Mouse (Mus musculus) midbrain, embryonic 10.5 days (tissue): ENCODE results near the gene Gm11037. TPM values are rescaled to one million over a fixed set of nuclear protein-coding genes. Genes with fewer than 3 reads are reported as not detected.

ENCODE experiments used
- DNase-seq: peaks from one replicate; pipeline ENCODE4 v3.0.0-alpha.2; 2017; ENCODE audit warnings: low spot score
- H3K27ac ChIP-seq: fragments of 300-500 bp; sonication (generic); replicated peaks from 2 replicates; pipeline ENCODE4 v1.5.1; 2016; ENCODE audit warnings: mild to moderate bottlenecking
- H3K27me3 ChIP-seq: fragments of 300-500 bp; sonication (generic); 2 replicates; pipeline ENCODE4 v1.6.1; 2016; ENCODE audit warnings: low read depth, mild to moderate bottlenecking; ENCODE audit not compliant: poor library complexity, severe bottlenecking
- H3K36me3 ChIP-seq: fragments of 300-500 bp; sonication (generic); 2 replicates; pipeline ENCODE4 v1.6.1; 2016; ENCODE audit warnings: mild to moderate bottlenecking, moderate library complexity
- H3K4me1 ChIP-seq: fragments of 300-500 bp; sonication (generic); 2 replicates; pipeline ENCODE4 v1.6.1; 2016
- H3K4me3 ChIP-seq: fragments of 300-500 bp; sonication (generic); 2 replicates; pipeline ENCODE4 v1.5.1; 2016; ENCODE audit warnings: mild to moderate bottlenecking, moderate library complexity
- H3K9me3 ChIP-seq: fragments of 300-500 bp; sonication (generic); replicated peaks from 2 replicates; pipeline ENCODE4 v1.6.1; 2016; ENCODE audit warnings: mild to moderate bottlenecking
- WGBS: fragments of 180-500 bp; shearing (Covaris S2); methylation state at CpG from one replicate; pipeline ENCODE4 v1.1.7; 2016; 5-methylcytosine and 5-hydroxymethylcytosine counted together
- polyA plus RNA-seq: library from polyadenylated mRNA; unstranded; fragments of >200 nt; fragmentation: Nextera tagmentation; extraction: Ambion mirVana; gene quantifications from 2 replicates; pipeline ENCODE4 v1.2.1, GENCODE M21; 2016

The Gm11037 gene
- polyA plus RNA-seq, 1 experiment from 2014 or later, result not detected

GRCm38 (mm10) chr2:131166172-131166571, 32.9 kb downstream of the Gm11037 start:
- no peak for DNase-seq
- Histone ChIP-seq H3K4me1 (peaks cover 14% of the 10 kb centered on the region), H3K9me3 (no peaks in the 10 kb centered on the region; the same call in 1 of the 2 replicates), H3K27ac (no peak overlapping the region), H3K36me3 (no peaks in the 10 kb centered on the region), H3K27me3 (peaks cover 20% of the 10 kb centered on the region), H3K4me3 (no peak overlapping the region)
- whole genome bisulfite sequencing, result 89% methylated on average over 2 of the region's 2 CpGs

- Histone ChIP-seq H3K9me3 (no peaks in the 10 kb centered on the region; the same call in 1 of the 2 replicates), H3K27me3 (peaks cover 38% of the 10 kb centered on the region), H3K36me3 (peaks cover 4% of the 10 kb centered on the region; the same call in 1 of the 2 replicates), H3K4me3 (no peak overlapping the region), H3K27ac (no peak overlapping the region), H3K4me1 (peaks cover 27% of the 10 kb centered on the region)
- DNase-seq, result no peak
- WGBS, result 89% methylated on average over 6 of the region's 6 CpGs
These were observed 34.7 kb downstream of the Gm11037 start for GRCm38 (mm10) chr2:131167984-131168383.

GRCm38 (mm10) chr2:131168914-131169313, 35.6 kb downstream of the Gm11037 start:
- H3K4me1 ChIP-seq, result peaks cover 28% of the 10 kb centered on the region
- H3K4me3 ChIP-seq, result no peak overlapping the region
- no peaks in the 10 kb centered on the region; the same call in 1 of the 2 replicates for H3K9me3 ChIP-seq
- WGBS, result 66% methylated on average over 1 of the region's 1 CpGs
- no peak for DNase-seq
- peaks cover 4% of the 10 kb centered on the region; the same call in 1 of the 2 replicates for H3K36me3 ChIP-seq
- no peak overlapping the region for H3K27ac ChIP-seq
- peaks cover 47% of the 10 kb centered on the region for H3K27me3 ChIP-seq

- H3K4me3 ChIP-seq, result peak overlapping the region; percentile 43
- H3K4me1 ChIP-seq, result peaks cover 42% of the 10 kb centered on the region
- peaks cover 51% of the 10 kb centered on the region for H3K27me3 ChIP-seq
- WGBS, result 11% methylated on average over 9 of the region's 9 CpGs
- peaks cover 7% of the 10 kb centered on the region for H3K36me3 ChIP-seq
- no peaks in the 10 kb centered on the region for H3K9me3 ChIP-seq
- no peak for DNase-seq
- H3K27ac ChIP-seq, result no peak overlapping the region
These were observed 37.6 kb downstream of the Gm11037 start for GRCm38 (mm10) chr2:131170936-131171335.

- Histone ChIP-seq H3K27me3 (peaks cover 51% of the 10 kb centered on the region), H3K36me3 (peaks cover 13% of the 10 kb centered on the region), H3K9me3 (no peaks in the 10 kb centered on the region), H3K4me3 (peak overlapping the region; percentile 43), H3K27ac (no peak overlapping the region), H3K4me1 (peaks cover 48% of the 10 kb centered on the region)
- whole genome bisulfite sequencing, result 1% methylated on average over 43 of the region's 43 CpGs
- peak; percentile 33 for DNase-seq
These were observed 38.3 kb downstream of the Gm11037 start for GRCm38 (mm10) chr2:131171401-131172104.

- WGBS, result 38% methylated on average over 9 of the region's 9 CpGs
- H3K36me3 ChIP-seq, result peaks cover 21% of the 10 kb centered on the region
- peaks cover 51% of the 10 kb centered on the region for H3K27me3 ChIP-seq
These were observed 39.0 kb downstream of the Gm11037 start for GRCm38 (mm10) chr2:131172322-131172721.

GRCm38 (mm10) chr2:131174700-131175099, 41.4 kb downstream of the Gm11037 start:
- H3K36me3 ChIP-seq, result peaks cover 34% of the 10 kb centered on the region
- H3K4me3 ChIP-seq, result peak overlapping the region; percentile 54
- peaks cover 69% of the 10 kb centered on the region for H3K4me1 ChIP-seq
- no peak overlapping the region for H3K27ac ChIP-seq
- no peaks in the 10 kb centered on the region for H3K9me3 ChIP-seq
- WGBS, result 6% methylated on average over 11 of the region's 11 CpGs
- peaks cover 46% of the 10 kb centered on the region for H3K27me3 ChIP-seq
- DNase-seq, result peak; percentile 71

More at GRCm38 (mm10) chr2:131172322-131172721, 39.0 kb downstream of the Gm11037 start:
- Histone ChIP-seq H3K27ac (no peak overlapping the region), H3K4me3 (no peak overlapping the region), H3K4me1 (peaks cover 56% of the 10 kb centered on the region), H3K9me3 (no peaks in the 10 kb centered on the region)
- no peak for DNase-seq

- H3K9me3 ChIP-seq, result no peaks in the 10 kb centered on the region
- DNase-seq, result no peak
- H3K27me3 ChIP-seq, result peaks cover 38% of the 10 kb centered on the region
- 71% methylated on average over 3 of the region's 3 CpGs for WGBS
- H3K36me3 ChIP-seq, result peaks cover 34% of the 10 kb centered on the region
- no peak overlapping the region for H3K27ac ChIP-seq
- peaks cover 73% of the 10 kb centered on the region for H3K4me1 ChIP-seq
- H3K4me3 ChIP-seq, result no peak overlapping the region
These were observed 42.1 kb downstream of the Gm11037 start for GRCm38 (mm10) chr2:131175286-131175944.

GRCm38 (mm10) chr2:131175945-131176309, 42.6 kb downstream of the Gm11037 start:
- peaks cover 34% of the 10 kb centered on the region for H3K36me3 ChIP-seq
- peaks cover 33% of the 10 kb centered on the region for H3K27me3 ChIP-seq
- H3K4me3 ChIP-seq, result 0 out of 2 replicates have a peak overlapping the region, but pooled peaks have one; percentile 91
- H3K27ac ChIP-seq, result no peak overlapping the region
- H3K4me1 ChIP-seq, result peaks cover 71% of the 10 kb centered on the region
- WGBS, result 93% methylated on average over 1 of the region's 1 CpGs
- DNase-seq, result no peak
- H3K9me3 ChIP-seq, result no peaks in the 10 kb centered on the region

GRCm38 (mm10) chr2:131176491-131176890, 43.2 kb downstream of the Gm11037 start:
- H3K4me3 ChIP-seq, result peak overlapping the region; percentile 91; the same call in 1 of the 2 replicates
- no peaks in the 10 kb centered on the region for H3K9me3 ChIP-seq
- peaks cover 32% of the 10 kb centered on the region for H3K36me3 ChIP-seq
- DNase-seq, result no peak
- H3K27me3 ChIP-seq, result peaks cover 28% of the 10 kb centered on the region
- WGBS, result 68% methylated on average over 5 of the region's 5 CpGs
- H3K4me1 ChIP-seq, result peaks cover 65% of the 10 kb centered on the region
- H3K27ac ChIP-seq, result no peak overlapping the region

GRCm38 (mm10) chr2:131177932-131178331, 44.6 kb downstream of the Gm11037 start:
- Histone ChIP-seq H3K36me3 (peaks cover 30% of the 10 kb centered on the region), H3K4me1 (peaks cover 55% of the 10 kb centered on the region), H3K9me3 (no peaks in the 10 kb centered on the region), H3K27me3 (peaks cover 13% of the 10 kb centered on the region), H3K4me3 (peak overlapping the region; percentile 91), H3K27ac (peak overlapping the region; percentile 93)
- 89% methylated on average over 9 of the region's 9 CpGs for WGBS
- DNase-seq, result no peak

- no peaks in the 10 kb centered on the region for H3K9me3 ChIP-seq
- peaks cover 54% of the 10 kb centered on the region for H3K4me1 ChIP-seq
- peak overlapping the region; percentile 93 for H3K27ac ChIP-seq
- peaks cover 30% of the 10 kb centered on the region for H3K36me3 ChIP-seq
- peak overlapping the region; percentile 91 for H3K4me3 ChIP-seq
- WGBS, result 36% methylated on average over 26 of the region's 26 CpGs
- peaks cover 4% of the 10 kb centered on the region for H3K27me3 ChIP-seq
- peak; percentile 30 for DNase-seq
These were observed 45.5 kb downstream of the Gm11037 start for GRCm38 (mm10) chr2:131178828-131179245.
